Mouse (Mus musculus): ENCODE measurements at regions not wholly inside any gene's neighbourhood (a gene's known extent, or its start where the extent isn't known, plus 50 kb on each side); places are given as distances from the start of the nearest gene placed in this dataset.

- Histone ChIP-seq H3K4me2 (replicated peaks; ENCODE audit: low read depth, low read length, severe bottlenecking) (no peak overlapping the region), H3K27ac (replicated peaks; ENCODE audit: low read depth, low read length) (no peak overlapping the region), H3K27me3 (ENCODE audit: control insufficient read depth, insufficient read depth, low read length) (no peaks in the 10 kb centered on the region), H3K9me3 (ENCODE audit: control insufficient read depth, low read length) (no peaks in the 10 kb centered on the region), H3K9ac (ENCODE audit: low read depth, low read length, severe bottlenecking) (no peak overlapping the region), H3K36me3 (ENCODE audit: control insufficient read depth, insufficient read depth, low read length) (no peaks in the 10 kb centered on the region), H3K4me3 (replicated peaks; ENCODE audit: low read length) (no peak overlapping the region), H3K4me1 (ENCODE audit: control insufficient read depth, insufficient read depth, low read length) (peaks cover 3% of the 10 kb centered on the region; the same call in 1 of the 2 replicates)
- TF ChIP-seq POLR2A (IDR thresholded peaks at IDR 0.05; ENCODE audit: borderline replicate concordance, extremely low read depth, insufficient read depth, insufficient read length) = no peak
- 14% methylated on average over 8 of the region's 9 CpGs for WGBS
- DNase-seq (ENCODE audit: low spot score) = peak; percentile 39
- ATAC-seq (ENCODE audit: low FRiP score, low read depth) = peak; percentile 68; the same call in 1 of the 2 replicates
Observed at GRCm38 (mm10) chr8:80149458-80150083, 91.8 kb upstream of the Hhip start.

- no peak for TF ChIP-seq POLR2A (IDR thresholded peaks at IDR 0.05; ENCODE audit: borderline replicate concordance, extremely low read depth, insufficient read depth, insufficient read length)
- no peak overlapping the region for H3K27ac ChIP-seq (replicated peaks; ENCODE audit: low read depth, low read length)
- H3K9me3 ChIP-seq (ENCODE audit: control insufficient read depth, low read length) = no peaks in the 10 kb centered on the region
- 82% methylated on average over 3 of the region's 3 CpGs for WGBS
- no peak overlapping the region for H3K4me3 ChIP-seq (replicated peaks; ENCODE audit: low read length)
- peaks cover 3% of the 10 kb centered on the region; the same call in 1 of the 2 replicates for H3K4me1 ChIP-seq (ENCODE audit: control insufficient read depth, insufficient read depth, low read length)
- no peaks in the 10 kb centered on the region for H3K36me3 ChIP-seq (ENCODE audit: control insufficient read depth, insufficient read depth, low read length)
- DNase-seq (ENCODE audit: low spot score) (no peak), ATAC-seq (ENCODE audit: low FRiP score, low read depth) (no peak)
- H3K27me3 ChIP-seq (ENCODE audit: control insufficient read depth, insufficient read depth, low read length) = no peaks in the 10 kb centered on the region
- no peak overlapping the region for H3K9ac ChIP-seq (ENCODE audit: low read depth, low read length, severe bottlenecking)
- no peak overlapping the region for H3K4me2 ChIP-seq (replicated peaks; ENCODE audit: low read depth, low read length, severe bottlenecking)
Observed at GRCm38 (mm10) chr8:80147929-80148328, 90.1 kb upstream of the Hhip start.

- no peak overlapping the region for H3K27ac ChIP-seq (replicated peaks; ENCODE audit: low read depth, low read length)
- H3K4me2 ChIP-seq (replicated peaks; ENCODE audit: low read depth, low read length, severe bottlenecking) = no peak overlapping the region
- DNase-seq (ENCODE audit: low spot score) (no peak), ATAC-seq (ENCODE audit: low FRiP score, low read depth) (no peak)
- H3K36me3 ChIP-seq (ENCODE audit: control insufficient read depth, insufficient read depth, low read length) = no peaks in the 10 kb centered on the region
- H3K4me1 ChIP-seq (ENCODE audit: control insufficient read depth, insufficient read depth, low read length) = no peaks in the 10 kb centered on the region
- 85% methylated on average over 6 of the region's 6 CpGs for WGBS
- TF ChIP-seq POLR2A (IDR thresholded peaks at IDR 0.05; ENCODE audit: borderline replicate concordance, extremely low read depth, insufficient read depth, insufficient read length) = no peak
- no peak overlapping the region for H3K9ac ChIP-seq (ENCODE audit: low read depth, low read length, severe bottlenecking)
- no peak overlapping the region for H3K4me3 ChIP-seq (replicated peaks; ENCODE audit: low read length)
- no peaks in the 10 kb centered on the region for H3K27me3 ChIP-seq (ENCODE audit: control insufficient read depth, insufficient read depth, low read length)
- H3K9me3 ChIP-seq (ENCODE audit: control insufficient read depth, low read length) = no peaks in the 10 kb centered on the region
Observed at GRCm38 (mm10) chr8:80138481-80138880, 80.7 kb upstream of the Hhip start.

GRCm38 (mm10) chr8:80120378-80120965, 62.7 kb upstream of the Hhip start:
- Histone ChIP-seq H3K27me3 (ENCODE audit: control insufficient read depth, insufficient read depth, low read length) (no peaks in the 10 kb centered on the region), H3K9ac (ENCODE audit: low read depth, low read length, severe bottlenecking) (no peak overlapping the region), H3K4me2 (replicated peaks; ENCODE audit: low read depth, low read length, severe bottlenecking) (no peak overlapping the region), H3K27ac (replicated peaks; ENCODE audit: low read depth, low read length) (no peak overlapping the region), H3K9me3 (ENCODE audit: control insufficient read depth, low read length) (no peaks in the 10 kb centered on the region), H3K4me1 (ENCODE audit: control insufficient read depth, insufficient read depth, low read length) (no peaks in the 10 kb centered on the region), H3K36me3 (ENCODE audit: control insufficient read depth, insufficient read depth, low read length) (no peaks in the 10 kb centered on the region), H3K4me3 (replicated peaks; ENCODE audit: low read length) (no peak overlapping the region)
- no peak for TF ChIP-seq POLR2A (IDR thresholded peaks at IDR 0.05; ENCODE audit: borderline replicate concordance, extremely low read depth, insufficient read depth, insufficient read length)
- ATAC-seq (ENCODE audit: low FRiP score, low read depth) (no peak), DNase-seq (ENCODE audit: low spot score) (no peak)
- WGBS = 83% methylated on average over 3 of the region's 3 CpGs

GRCm38 (mm10) chr8:80117328-80117727, 59.5 kb upstream of the Hhip start:
- H3K4me3 ChIP-seq (replicated peaks; ENCODE audit: low read length) = no peak overlapping the region
- no peak overlapping the region for H3K9ac ChIP-seq (ENCODE audit: low read depth, low read length, severe bottlenecking)
- 29% methylated on average over 4 of the region's 4 CpGs for WGBS
- H3K36me3 ChIP-seq (ENCODE audit: control insufficient read depth, insufficient read depth, low read length) = no peaks in the 10 kb centered on the region
- ATAC-seq (ENCODE audit: low FRiP score, low read depth) = no peak
- no peak for TF ChIP-seq POLR2A (IDR thresholded peaks at IDR 0.05; ENCODE audit: borderline replicate concordance, extremely low read depth, insufficient read depth, insufficient read length)
- H3K9me3 ChIP-seq (ENCODE audit: control insufficient read depth, low read length) = no peaks in the 10 kb centered on the region
- no peak for DNase-seq (ENCODE audit: low spot score)
- H3K4me2 ChIP-seq (replicated peaks; ENCODE audit: low read depth, low read length, severe bottlenecking) = no peak overlapping the region
- no peak overlapping the region for H3K27ac ChIP-seq (replicated peaks; ENCODE audit: low read depth, low read length)
- H3K27me3 ChIP-seq (ENCODE audit: control insufficient read depth, insufficient read depth, low read length) = no peaks in the 10 kb centered on the region
- H3K4me1 ChIP-seq (ENCODE audit: control insufficient read depth, insufficient read depth, low read length) = no peaks in the 10 kb centered on the region

Data from limb, embryonic 14.5 days (tissue).